Mouse (Mus musculus): Measurements from ENCODE around the gene Hoxc5. TPM values are rescaled to one million over a fixed set of nuclear protein-coding genes. Genes with fewer than 3 reads are reported as not detected.

The Hoxc5 gene
- polyA plus RNA-seq, 1 experiment from 2014 or later: 0.72 TPM

DNA sequence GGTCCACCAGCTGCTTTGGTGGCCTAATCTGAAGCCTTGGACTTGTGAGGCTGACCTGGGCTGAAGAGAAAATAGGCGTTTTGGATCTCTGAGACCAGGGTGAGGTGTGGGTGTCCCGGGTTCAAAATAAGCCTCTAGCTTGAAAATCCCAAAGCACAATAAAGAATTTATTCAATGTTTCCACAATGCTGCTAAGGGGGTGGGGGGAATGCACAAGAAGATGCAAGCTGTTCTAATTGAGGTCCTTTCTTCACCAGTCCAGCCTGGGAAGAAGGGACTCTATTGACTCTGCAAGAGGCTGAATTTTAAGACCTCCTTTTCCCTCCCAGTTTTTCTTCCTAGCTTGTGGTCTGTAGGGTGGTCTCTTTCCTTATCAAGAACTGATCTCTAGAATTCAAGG is 16.4 kb upstream of the Hoxc5 start:
- Histone ChIP-seq H3K4me2 (no peak overlapping the region), H3K4me1 (no peaks in the 10 kb centered on the region), H3K9me3 (no peaks in the 10 kb centered on the region), H3K27ac (no peak overlapping the region), H3K9ac (no peak overlapping the region), H3K36me3 (no peaks in the 10 kb centered on the region), H3K27me3 (peaks cover 100% of the 10 kb centered on the region), H3K4me3 (no peak overlapping the region)
- 14% methylated on average over 2 of the region's 2 CpGs for WGBS
- no peak for ATAC-seq (ENCODE audit: borderline replicate concordance, extremely low read depth, low FRiP score, low TSS enrichment)

DNA sequence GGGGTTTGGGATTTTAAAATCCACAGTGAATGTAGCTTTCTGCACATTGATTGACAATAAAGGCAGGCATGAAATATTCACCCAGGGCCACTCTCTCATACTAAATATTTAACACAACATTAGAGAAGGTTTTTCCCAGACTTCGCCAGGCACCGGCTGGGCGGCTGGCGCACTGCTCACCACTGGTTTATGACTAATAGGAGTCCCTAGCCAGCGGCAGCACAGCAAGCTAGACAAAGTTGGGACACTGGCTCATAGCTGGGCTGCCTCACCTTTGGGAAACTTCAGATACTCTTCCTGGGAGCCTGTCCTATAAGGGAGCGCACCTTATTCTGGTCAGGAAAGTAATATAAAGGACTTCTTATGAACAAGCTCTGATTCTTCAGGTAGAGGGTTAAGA is 13.7 kb upstream of the Hoxc5 start:
- Histone ChIP-seq H3K4me1 (no peaks in the 10 kb centered on the region), H3K27me3 (peaks cover 100% of the 10 kb centered on the region), H3K4me3 (no peak overlapping the region), H3K9me3 (no peaks in the 10 kb centered on the region), H3K36me3 (no peaks in the 10 kb centered on the region), H3K9ac (no peak overlapping the region), H3K27ac (no peak overlapping the region), H3K4me2 (no peak overlapping the region)
- no peak for ATAC-seq (ENCODE audit: borderline replicate concordance, extremely low read depth, low FRiP score, low TSS enrichment)
- WGBS: 4% methylated on average over 6 of the region's 6 CpGs

DNA sequence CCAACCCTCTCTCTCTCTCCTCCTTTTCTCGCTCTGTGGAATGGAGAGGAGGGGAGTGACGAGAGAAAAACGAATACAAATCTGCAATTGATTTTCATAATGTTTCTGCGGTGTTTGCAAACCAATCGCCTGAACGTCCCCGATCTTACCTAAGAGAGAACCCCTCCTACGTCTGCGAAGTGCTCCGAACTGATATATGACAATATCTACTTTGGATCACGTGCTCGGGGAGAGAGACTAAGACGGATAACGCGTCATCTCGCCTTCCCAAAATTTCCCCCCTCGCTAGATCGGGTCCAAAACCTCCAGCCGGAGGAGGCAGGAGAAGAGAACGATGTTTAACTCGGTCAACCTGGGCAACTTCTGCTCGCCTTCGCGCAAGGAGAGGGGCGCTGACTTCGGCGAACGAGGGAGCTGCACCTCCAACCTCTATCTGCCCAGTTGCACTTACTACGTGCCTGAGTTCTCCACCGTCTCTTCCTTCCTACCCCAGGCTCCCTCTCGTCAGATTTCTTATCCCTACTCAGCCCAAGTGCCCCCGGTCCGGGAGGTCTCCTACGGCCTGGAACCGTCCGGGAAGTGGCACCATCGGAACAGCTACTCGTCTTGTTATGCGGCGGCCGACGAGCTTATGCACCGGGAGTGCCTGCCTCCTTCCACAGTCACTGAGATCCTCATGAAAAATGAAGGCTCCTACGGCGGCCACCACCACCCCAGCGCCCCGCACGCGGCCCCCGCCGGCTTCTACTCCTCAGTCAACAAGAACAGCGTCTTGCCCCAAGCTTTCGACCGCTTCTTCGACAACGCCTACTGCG is 12.8 kb upstream of the Hoxc5 start, which contains the start of gene Hoxc11:
Gene Hoxc11 (plus strand): TSS at position 236 of the 815 bp plus-strand sequence.
- Histone ChIP-seq H3K4me2 (no peak within 1 kb of the TSS), H3K9me3 (no peaks in the 10 kb centered on the region), H3K27ac (no peak within 1 kb of the TSS), H3K27me3 (peaks cover 100% of the 10 kb centered on the region), H3K4me3 (no peak within 1 kb of the TSS), H3K9ac (no peak within 1 kb of the TSS), H3K36me3 (no peaks in the 10 kb centered on the region), H3K4me1 (no peaks in the 10 kb centered on the region)
- under 1% methylated on average over 57 of the region's 57 CpGs for WGBS
- no peak for ATAC-seq (ENCODE audit: borderline replicate concordance, extremely low read depth, low FRiP score, low TSS enrichment)

DNA sequence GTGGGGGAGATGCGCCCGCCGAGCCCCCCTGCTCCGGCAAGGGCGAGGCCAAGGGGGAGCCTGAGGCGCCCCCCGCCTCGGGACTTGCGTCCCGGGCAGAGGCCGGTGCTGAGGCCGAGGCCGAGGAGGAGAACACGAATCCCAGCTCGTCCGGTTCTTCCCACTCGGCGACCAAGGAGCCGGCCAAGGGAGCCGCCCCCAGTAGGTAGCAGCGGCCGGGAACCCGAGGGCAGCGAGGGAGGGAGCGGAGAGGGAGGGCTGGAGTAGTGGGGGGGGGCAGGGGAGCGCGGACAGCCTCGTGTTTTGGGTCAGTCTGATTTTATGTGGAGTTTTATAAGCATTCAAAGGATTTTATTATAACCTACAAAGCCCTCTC is 12.2 kb upstream of the Hoxc5 start:
- Histone ChIP-seq H3K9ac (no peak overlapping the region), H3K4me3 (no peak overlapping the region), H3K4me2 (no peak overlapping the region), H3K9me3 (no peaks in the 10 kb centered on the region), H3K27me3 (peaks cover 100% of the 10 kb centered on the region), H3K27ac (no peak overlapping the region), H3K4me1 (no peaks in the 10 kb centered on the region), H3K36me3 (no peaks in the 10 kb centered on the region)
- ATAC-seq (ENCODE audit: borderline replicate concordance, extremely low read depth, low FRiP score, low TSS enrichment): no peak
- under 1% methylated on average over 26 of the region's 28 CpGs for WGBS

DNA sequence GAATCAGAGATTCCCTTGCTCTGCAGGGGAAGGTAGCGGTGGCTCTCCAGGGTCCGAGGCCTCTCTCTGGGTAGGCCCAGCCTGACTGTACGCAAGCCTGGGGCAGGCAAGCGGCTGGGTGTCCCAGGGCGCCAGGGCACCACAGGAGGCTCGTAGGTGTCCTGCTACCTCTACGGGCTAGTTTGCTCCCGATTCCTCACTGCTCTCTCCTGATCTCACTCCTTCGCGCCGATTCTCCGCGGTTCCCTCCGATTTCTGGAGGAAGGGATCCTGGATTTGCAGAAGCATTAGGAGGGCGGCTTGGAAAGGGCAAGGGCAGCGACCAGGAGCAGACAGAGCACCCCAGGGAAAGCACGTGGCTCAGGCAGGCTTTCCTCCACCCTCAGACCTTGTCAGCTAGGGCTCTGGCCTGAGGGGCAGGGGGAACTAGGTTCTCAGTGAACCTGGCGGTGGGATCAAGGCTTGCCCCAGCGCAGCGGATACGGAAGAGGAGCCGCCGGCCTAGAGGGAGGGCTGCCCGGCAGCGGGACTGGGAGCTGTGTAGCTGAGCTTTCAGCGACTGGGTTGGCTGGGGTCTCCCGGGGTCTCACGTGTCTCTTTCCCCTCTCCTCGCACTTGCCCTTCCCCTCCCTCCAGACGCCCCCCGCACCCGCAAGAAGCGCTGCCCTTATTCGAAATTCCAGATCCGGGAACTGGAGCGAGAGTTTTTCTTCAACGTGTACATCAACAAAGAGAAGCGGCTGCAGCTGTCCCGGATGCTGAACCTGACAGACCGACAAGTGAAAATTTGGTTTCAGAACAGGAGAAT is 11.2 kb upstream of the Hoxc5 start:
- 2% methylated on average over 40 of the region's 40 CpGs for WGBS

DNA sequence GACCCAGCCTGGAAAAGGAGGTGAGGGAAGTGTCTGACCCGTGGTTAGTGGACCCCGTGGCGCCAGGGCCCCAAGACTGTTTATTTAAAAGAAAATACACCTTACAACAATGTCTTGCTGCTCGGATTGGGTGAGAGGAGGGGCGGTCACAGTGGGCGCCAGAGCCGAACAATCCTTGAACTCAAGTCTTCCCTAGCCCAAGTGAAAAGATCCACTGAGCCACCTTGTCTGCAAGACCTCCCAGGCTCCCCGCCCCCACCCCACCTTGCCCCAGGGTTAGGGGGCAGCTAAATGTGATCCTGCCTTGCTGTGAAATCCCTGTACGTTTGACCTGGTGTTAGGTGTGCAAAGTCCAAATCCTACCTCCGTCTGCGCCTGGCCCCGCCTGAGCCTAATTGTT is 10.3 kb upstream of the Hoxc5 start:
- H3K4me2 ChIP-seq: no peak overlapping the region
- no peak for ATAC-seq (ENCODE audit: borderline replicate concordance, extremely low read depth, low FRiP score, low TSS enrichment)
- H3K4me1 ChIP-seq: no peaks in the 10 kb centered on the region
- no peaks in the 10 kb centered on the region for H3K9me3 ChIP-seq
- no peak overlapping the region for H3K27ac ChIP-seq
- H3K36me3 ChIP-seq: no peaks in the 10 kb centered on the region
- H3K9ac ChIP-seq: no peak overlapping the region
- WGBS: under 1% methylated on average over 12 of the region's 12 CpGs
- peaks cover 100% of the 10 kb centered on the region for H3K27me3 ChIP-seq
- no peak overlapping the region for H3K4me3 ChIP-seq

More for the DNA sequence above, 11.2 kb upstream of the Hoxc5 start:
- H3K4me2 ChIP-seq: no peak overlapping the region
- H3K4me3 ChIP-seq: no peak overlapping the region
- H3K27ac ChIP-seq: no peak overlapping the region
- H3K9me3 ChIP-seq: no peaks in the 10 kb centered on the region
- no peak for ATAC-seq (ENCODE audit: borderline replicate concordance, extremely low read depth, low FRiP score, low TSS enrichment)
- peaks cover 100% of the 10 kb centered on the region for H3K27me3 ChIP-seq
- H3K9ac ChIP-seq: no peak overlapping the region
- H3K4me1 ChIP-seq: no peaks in the 10 kb centered on the region
- H3K36me3 ChIP-seq: no peaks in the 10 kb centered on the region

DNA sequence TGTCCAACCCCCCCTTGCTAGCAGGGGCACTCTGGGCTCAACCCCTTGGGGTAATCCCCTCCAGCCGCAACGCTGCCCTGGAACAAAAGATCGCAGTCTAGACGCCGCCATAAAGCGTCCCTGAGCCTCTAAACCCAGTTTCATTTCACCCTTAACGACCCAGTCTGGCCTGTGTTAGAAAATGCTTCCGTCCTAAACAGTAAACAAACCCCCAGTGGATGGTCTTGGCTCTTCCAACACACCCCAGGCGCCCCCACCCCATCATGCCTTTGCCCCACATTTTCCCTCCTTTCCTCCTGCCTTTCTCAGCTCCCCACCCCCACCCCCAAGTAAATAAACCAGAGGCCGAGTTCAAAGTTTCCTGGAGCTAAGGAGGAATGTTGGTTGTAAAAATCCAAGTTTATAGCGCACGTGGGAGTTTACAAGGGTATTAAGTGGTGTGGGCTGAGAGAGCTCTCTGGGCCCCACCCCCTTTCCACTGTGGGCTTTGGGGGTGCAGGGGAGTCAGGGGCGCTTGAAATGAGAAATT is 7.5 kb upstream of the Hoxc5 start:
- no peak overlapping the region for H3K4me3 ChIP-seq
- ATAC-seq (ENCODE audit: borderline replicate concordance, extremely low read depth, low FRiP score, low TSS enrichment): no peak
- no peaks in the 10 kb centered on the region for H3K4me1 ChIP-seq
- H3K4me2 ChIP-seq: no peak overlapping the region
- no peak overlapping the region for H3K9ac ChIP-seq
- H3K27ac ChIP-seq: no peak overlapping the region
- H3K9me3 ChIP-seq: no peaks in the 10 kb centered on the region
- H3K27me3 ChIP-seq: peaks cover 98% of the 10 kb centered on the region
- H3K36me3 ChIP-seq: no peaks in the 10 kb centered on the region
- 1% methylated on average over 13 of the region's 13 CpGs for whole genome bisulfite sequencing

DNA sequence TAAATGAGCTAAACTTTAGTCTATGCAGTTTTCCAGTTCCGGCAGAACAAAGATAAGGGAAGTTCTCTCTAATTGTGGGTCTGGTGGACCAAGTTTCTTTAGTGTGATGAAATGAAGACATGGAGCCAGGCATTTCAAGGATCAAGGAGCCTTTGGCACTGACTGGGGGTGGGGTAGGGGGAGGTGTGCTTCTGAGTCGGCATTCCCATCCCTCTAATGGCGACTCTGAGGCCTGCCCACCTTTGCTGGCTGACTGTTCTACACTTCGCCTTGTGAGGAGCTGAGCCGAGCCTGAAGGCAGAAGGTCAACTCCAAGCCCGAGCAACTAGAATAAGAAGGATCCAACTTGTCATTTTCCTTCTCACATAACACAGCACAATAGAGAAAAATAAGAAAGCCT is 5.5 kb upstream of the Hoxc5 start:
- Histone ChIP-seq H3K27me3 (peaks cover 98% of the 10 kb centered on the region), H3K4me2 (no peak overlapping the region), H3K27ac (no peak overlapping the region), H3K4me3 (no peak overlapping the region), H3K9me3 (no peaks in the 10 kb centered on the region), H3K9ac (no peak overlapping the region), H3K36me3 (no peaks in the 10 kb centered on the region), H3K4me1 (0 out of 2 replicates have a peak, but pooled peaks cover 5% of the 10 kb centered on the region)
- ATAC-seq (ENCODE audit: borderline replicate concordance, extremely low read depth, low FRiP score, low TSS enrichment): no peak
- 3% methylated on average over 6 of the region's 6 CpGs for WGBS

DNA sequence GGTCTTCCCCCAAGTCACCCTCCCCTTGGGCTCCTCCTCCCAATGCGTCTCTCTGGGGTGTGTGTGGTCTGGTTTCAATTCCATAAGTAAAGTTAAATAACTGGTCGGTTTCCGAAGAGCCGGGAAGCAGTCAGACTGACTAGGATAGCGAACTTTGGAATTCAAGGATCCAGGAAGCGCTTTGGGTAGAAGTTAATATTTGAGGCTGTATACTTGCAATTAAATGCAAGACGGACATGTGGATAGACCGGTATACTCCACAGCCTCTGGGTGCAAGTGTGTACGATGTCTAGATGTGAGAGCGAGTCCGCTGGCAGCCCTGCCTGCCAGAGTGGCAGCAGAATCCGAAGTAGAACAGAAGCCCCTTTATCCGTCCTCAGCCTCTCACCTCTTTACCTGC is 4.8 kb upstream of the Hoxc5 start:
- Histone ChIP-seq H3K27ac (no peak overlapping the region), H3K9ac (no peak overlapping the region), H3K4me3 (no peak overlapping the region), H3K27me3 (peaks cover 98% of the 10 kb centered on the region), H3K36me3 (no peaks in the 10 kb centered on the region), H3K9me3 (no peaks in the 10 kb centered on the region), H3K4me1 (0 out of 2 replicates have a peak, but pooled peaks cover 5% of the 10 kb centered on the region), H3K4me2 (no peak overlapping the region)
- ATAC-seq (ENCODE audit: borderline replicate concordance, extremely low read depth, low FRiP score, low TSS enrichment): no peak
- 1% methylated on average over 13 of the region's 13 CpGs for WGBS

DNA sequence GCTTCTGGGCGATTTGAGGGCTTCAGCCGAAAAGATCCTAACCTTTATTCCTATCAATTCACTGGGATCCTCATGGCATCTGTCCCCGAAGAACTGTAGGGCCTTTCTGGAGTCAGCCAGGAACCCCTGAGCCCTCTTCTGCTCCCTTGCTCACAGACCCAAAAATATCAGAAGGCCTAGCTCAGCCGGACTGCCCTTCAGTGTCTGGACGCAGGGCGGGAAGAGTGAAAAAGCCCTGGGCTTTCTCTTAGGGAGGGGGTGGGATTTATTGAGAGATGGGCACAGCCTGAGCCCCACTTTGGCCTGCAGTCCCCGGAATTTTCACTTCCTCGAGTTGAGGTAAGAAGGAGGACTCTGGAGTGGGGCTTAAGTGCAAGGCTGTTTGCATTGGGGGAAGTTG is 4.0 kb upstream of the Hoxc5 start:
- H3K4me3 ChIP-seq: no peak overlapping the region
- 2% methylated on average over 8 of the region's 8 CpGs for WGBS
- 0 out of 2 replicates have a peak, but pooled peaks cover 5% of the 10 kb centered on the region for H3K4me1 ChIP-seq
- no peak overlapping the region for H3K4me2 ChIP-seq
- no peaks in the 10 kb centered on the region for H3K36me3 ChIP-seq
- H3K9me3 ChIP-seq: no peaks in the 10 kb centered on the region
- no peak for ATAC-seq (ENCODE audit: borderline replicate concordance, extremely low read depth, low FRiP score, low TSS enrichment)
- no peak overlapping the region for H3K9ac ChIP-seq
- H3K27ac ChIP-seq: no peak overlapping the region
- H3K27me3 ChIP-seq: peaks cover 97% of the 10 kb centered on the region

DNA sequence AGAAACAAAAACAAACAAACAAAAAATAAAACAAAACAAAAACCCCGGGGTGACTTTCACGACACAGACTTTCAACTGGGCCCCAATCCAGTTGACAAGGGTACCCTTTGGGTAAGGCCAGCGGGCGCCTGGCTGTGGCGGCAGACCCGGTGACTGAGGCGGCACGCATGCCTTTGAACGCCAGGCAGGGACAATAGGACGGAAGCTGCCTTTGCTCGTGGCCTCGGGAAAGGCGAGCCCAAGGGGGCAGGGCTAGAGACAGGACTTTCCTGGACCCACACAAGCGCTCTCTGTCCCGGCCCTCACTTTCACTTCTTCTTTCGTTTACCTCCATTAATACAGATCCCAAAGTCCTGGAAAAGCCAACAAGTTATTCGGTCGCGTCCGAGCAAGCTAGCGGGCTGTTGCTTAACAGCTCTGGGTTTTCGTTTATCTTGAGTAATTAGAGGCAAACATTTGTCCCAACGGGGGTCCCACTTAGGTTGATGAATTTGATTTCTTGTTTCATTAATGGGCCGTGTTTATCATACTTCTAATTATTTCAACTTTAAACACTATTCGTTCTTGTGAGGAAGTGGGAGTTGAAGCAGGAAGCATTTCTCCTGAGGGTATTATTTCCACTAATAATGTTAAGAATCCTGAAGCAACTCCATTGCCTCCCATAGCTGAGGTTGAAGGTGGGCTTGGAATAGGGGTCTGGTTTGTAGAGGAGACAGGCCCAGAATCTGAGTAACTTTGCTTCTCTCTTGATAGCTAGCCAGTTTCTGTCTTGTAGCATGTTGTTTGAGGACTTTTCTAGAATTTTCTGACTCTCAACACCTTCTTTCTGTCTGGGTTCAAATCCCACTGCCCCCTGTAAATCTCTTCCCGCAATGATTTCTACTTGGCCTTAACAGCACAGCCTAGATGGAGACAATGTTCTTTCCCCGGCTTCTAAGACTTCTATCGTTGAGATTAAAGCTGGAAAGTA is 3.3 kb upstream of the Hoxc5 start:
- ATAC-seq (ENCODE audit: borderline replicate concordance, extremely low read depth, low FRiP score, low TSS enrichment): no peak
- H3K4me2 ChIP-seq: no peak overlapping the region
- H3K36me3 ChIP-seq: no peaks in the 10 kb centered on the region
- no peak overlapping the region for H3K27ac ChIP-seq
- 2% methylated on average over 28 of the region's 28 CpGs for whole genome bisulfite sequencing
- no peak overlapping the region for H3K9ac ChIP-seq
- no peak overlapping the region for H3K4me3 ChIP-seq
- peaks cover 97% of the 10 kb centered on the region for H3K27me3 ChIP-seq
- H3K4me1 ChIP-seq: 0 out of 2 replicates have a peak, but pooled peaks cover 5% of the 10 kb centered on the region
- H3K9me3 ChIP-seq: no peaks in the 10 kb centered on the region
